Mouse (Mus musculus) intestine, postnatal 0 days (tissue): ENCODE measurements at regions not wholly inside any gene's neighbourhood (a gene's known extent, or its start where the extent isn't known, plus 50 kb on each side); places are given as distances from the start of the nearest gene placed in this dataset.

Source experiments
- ATAC-seq: fragments of 200-750 bp; cut with Nextera tagmentation; 2 replicates; pipeline ENCODE4 v1.8.0; 2017; ENCODE audit warnings: mild to moderate bottlenecking, moderate TSS enrichment, moderate library complexity
- H3K27ac ChIP-seq: fragments of 300-500 bp; sonication (generic); 2 replicates; pipeline ENCODE4 v1.5.1; 2014; ENCODE audit warnings: mild to moderate bottlenecking, low read depth, low read length, moderate library complexity
- H3K27me3 ChIP-seq: fragments of 300-500 bp; sonication (generic); replicated peaks from 2 replicates; pipeline ENCODE4 v1.6.1; 2014; ENCODE audit warnings: low read length, mixed read lengths; ENCODE audit not compliant: control insufficient read depth, insufficient read depth
- H3K36me3 ChIP-seq: fragments of 300-500 bp; sonication (generic); 2 replicates; pipeline ENCODE4 v1.6.1; 2014; ENCODE audit warnings: mild to moderate bottlenecking, moderate library complexity; ENCODE audit not compliant: control insufficient read depth, insufficient read depth
- H3K4me1 ChIP-seq: fragments of 300-500 bp; sonication (generic); replicated peaks from 2 replicates; pipeline ENCODE4 v1.6.1; 2014; ENCODE audit warnings: antibody characterized with exemption, low read length, mixed read lengths; ENCODE audit not compliant: control insufficient read depth, insufficient read depth
- H3K4me2 ChIP-seq: fragments of 300-500 bp; sonication (generic); replicated peaks from 2 replicates; pipeline ENCODE4 v1.6.1; 2014; ENCODE audit warnings: low read depth, mild to moderate bottlenecking, moderate library complexity
- H3K4me3 ChIP-seq: fragments of 300-500 bp; sonication (generic); 2 replicates; pipeline ENCODE4 v1.5.1; 2014; ENCODE audit warnings: low read depth, low read length
- H3K9ac ChIP-seq: fragments of 300-500 bp; sonication (generic); 2 replicates; pipeline ENCODE4 v1.6.1; 2014; ENCODE audit warnings: mild to moderate bottlenecking, low read depth, low read length
- H3K9me3 ChIP-seq: fragments of 300-500 bp; sonication (generic); 2 replicates; pipeline ENCODE4 v1.6.1; 2016; ENCODE audit warnings: mixed run types; ENCODE audit not compliant: control insufficient read depth
- CTCF ChIP-seq: sonication (generic); IDR thresholded peaks from 2 replicates; pipeline ENCODE4 v1.5.1; 2016; ENCODE audit warnings: low read depth, mild to moderate bottlenecking, control low read depth, antibody characterized with exemption, moderate library complexity
- WGBS: fragments of 180-500 bp; shearing (Covaris S2); extraction: QIAGEN DNeasy Blood & Tissue Kit; methylation state at CpG from one replicate; pipeline ENCODE4 v1.1.7; 2014; 5-methylcytosine and 5-hydroxymethylcytosine counted together

GRCm38 (mm10) chr11:25314645-25315044 lies 895.9 kb downstream of the 5730522E02Rik start:
- Histone ChIP-seq H3K4me1 (no peaks in the 10 kb centered on the region), H3K27ac (no peak overlapping the region), H3K27me3 (no peaks in the 10 kb centered on the region), H3K4me3 (no peak overlapping the region), H3K36me3 (no peaks in the 10 kb centered on the region), H3K9ac (no peak overlapping the region), H3K9me3 (no peaks in the 10 kb centered on the region), H3K4me2 (no peak overlapping the region)
- no peak for ATAC-seq
- 80% methylated on average over 10 of the region's 10 CpGs for WGBS
- no peak for TF ChIP-seq CTCF

- no peaks in the 10 kb centered on the region for H3K4me1 ChIP-seq
- H3K9me3 ChIP-seq = no peaks in the 10 kb centered on the region
- no peak for TF ChIP-seq CTCF
- no peak overlapping the region for H3K27ac ChIP-seq
- H3K9ac ChIP-seq = no peak overlapping the region
- 60% methylated on average over 8 of the region's 8 CpGs for WGBS
- H3K4me2 ChIP-seq = no peak overlapping the region
- H3K4me3 ChIP-seq = no peak overlapping the region
- no peaks in the 10 kb centered on the region for H3K27me3 ChIP-seq
- H3K36me3 ChIP-seq = no peaks in the 10 kb centered on the region
- no peak for ATAC-seq
Observed at GRCm38 (mm10) chr11:25313879-25314278, 896.7 kb downstream of the 5730522E02Rik start.

GRCm38 (mm10) chr11:25313308-25313707 lies 897.3 kb downstream of the 5730522E02Rik start:
- Histone ChIP-seq H3K9ac (no peak overlapping the region), H3K27me3 (no peaks in the 10 kb centered on the region), H3K36me3 (no peaks in the 10 kb centered on the region), H3K4me1 (no peaks in the 10 kb centered on the region), H3K9me3 (no peaks in the 10 kb centered on the region), H3K4me2 (no peak overlapping the region), H3K27ac (no peak overlapping the region), H3K4me3 (no peak overlapping the region)
- WGBS = 69% methylated on average over 4 of the region's 4 CpGs
- no peak for TF ChIP-seq CTCF
- ATAC-seq = no peak

GRCm38 (mm10) chr11:25310754-25311153 lies 899.8 kb downstream of the 5730522E02Rik start:
- Histone ChIP-seq H3K4me2 (no peak overlapping the region), H3K27me3 (no peaks in the 10 kb centered on the region), H3K9me3 (no peaks in the 10 kb centered on the region), H3K4me3 (no peak overlapping the region), H3K27ac (no peak overlapping the region), H3K9ac (no peak overlapping the region), H3K36me3 (no peaks in the 10 kb centered on the region), H3K4me1 (no peaks in the 10 kb centered on the region)
- no peak for ATAC-seq
- no peak for TF ChIP-seq CTCF
- 51% methylated on average over 3 of the region's 3 CpGs for WGBS

GRCm38 (mm10) chr11:25301130-25301529 lies 909.4 kb downstream of the 5730522E02Rik start:
- WGBS = 18% methylated on average over 9 of the region's 9 CpGs
- H3K27ac ChIP-seq = no peak overlapping the region
- peak; percentile 86 for TF ChIP-seq CTCF
- H3K9me3 ChIP-seq = no peaks in the 10 kb centered on the region
- no peak overlapping the region for H3K9ac ChIP-seq
- no peak overlapping the region for H3K4me2 ChIP-seq
- H3K4me3 ChIP-seq = no peak overlapping the region
- no peaks in the 10 kb centered on the region for H3K4me1 ChIP-seq
- ATAC-seq = no peak
- H3K36me3 ChIP-seq = no peaks in the 10 kb centered on the region
- H3K27me3 ChIP-seq = no peaks in the 10 kb centered on the region

- H3K9ac ChIP-seq = no peak overlapping the region
- no peaks in the 10 kb centered on the region for H3K4me1 ChIP-seq
- 0 out of 2 replicates have a peak overlapping the region, but pooled peaks have one; percentile 3 for H3K4me3 ChIP-seq
- H3K27ac ChIP-seq = no peak overlapping the region
- peak overlapping the region; percentile 41; the same call in 1 of the 2 replicates for H3K4me2 ChIP-seq
- TF ChIP-seq CTCF = no peak
- no peaks in the 10 kb centered on the region for H3K36me3 ChIP-seq
- WGBS = 53% methylated on average over 13 of the region's 13 CpGs
- no peaks in the 10 kb centered on the region for H3K27me3 ChIP-seq
- ATAC-seq = no peak
- no peaks in the 10 kb centered on the region for H3K9me3 ChIP-seq
Observed at GRCm38 (mm10) chr11:25288346-25288745, 922.2 kb downstream of the 5730522E02Rik start.
